Mouse (Mus musculus) liver, embryonic 14.5 days (tissue): ENCODE measurements around the gene Zfp536. TPM values are rescaled to one million over a fixed set of nuclear protein-coding genes. Genes with fewer than 3 reads are reported as not detected.

Experiments
- ATAC-seq: fragments of 200-750 bp; cut with Nextera tagmentation; 2 replicates; pipeline ENCODE4 v1.8.0; 2017; ENCODE audit warnings: moderate number of reproducible peaks, mild to moderate bottlenecking, moderate library complexity; ENCODE audit not compliant: insufficient read depth
- DNase-seq, 3 experiments: peaks; one replicate each; pipeline ENCODE4 v3.0.0-alpha.2; 2012 to 2013; ENCODE audit warnings: low read depth in 3 of 3, low spot score in 3 of 3
- H3K27ac ChIP-seq: fragments of 300-500 bp; sonication (generic); 2 replicates; pipeline ENCODE4 v1.5.1; 2014; ENCODE audit warnings: moderate library complexity, mild to moderate bottlenecking, control low read depth, inconsistent platforms
- H3K27me3 ChIP-seq: fragments of 300-500 bp; sonication (generic); 2 replicates; pipeline ENCODE4 v1.6.1; 2014; ENCODE audit warnings: mild to moderate bottlenecking, low read length, moderate library complexity; ENCODE audit not compliant: control insufficient read depth, insufficient read depth
- H3K36me3 ChIP-seq: fragments of 300-500 bp; sonication (generic); replicated peaks from 2 replicates; pipeline ENCODE4 v1.6.1; 2014; ENCODE audit warnings: low read depth; ENCODE audit not compliant: control insufficient read depth, insufficient read depth
- H3K4me1 ChIP-seq, 2 experiments: fragments of 200-500 bp in 1 of 2; fragments of 300-500 bp in 1 of 2; sonication (generic) in 1 of 2; replicated peaks; 2 replicates each; pipeline ENCODE4 v1.6.1; 2012 to 2014; ENCODE audit warnings: antibody characterized with exemption in 1 of 2, inconsistent platforms in 1 of 2, low read length in 1 of 2; ENCODE audit not compliant: control insufficient read depth in 2 of 2, insufficient read depth in 2 of 2
- H3K4me2 ChIP-seq: fragments of 300-500 bp; sonication (generic); 2 replicates; pipeline ENCODE4 v1.6.1; 2014; ENCODE audit warnings: low read depth, mild to moderate bottlenecking, control low read depth, moderate library complexity
- H3K4me3 ChIP-seq, 2 experiments: fragments of 200-500 bp in 1 of 2; fragments of 300-500 bp in 1 of 2; sonication (generic) in 1 of 2; 2 replicates each; pipeline ENCODE4 v1.5.1; 2012 to 2014; ENCODE audit warnings: low read depth in 2 of 2, low read length in 2 of 2, mild to moderate bottlenecking in 2 of 2, control low read depth in 1 of 2, inconsistent platforms in 1 of 2, moderate library complexity in 1 of 2; ENCODE audit not compliant: insufficient read depth in 1 of 2
- H3K9ac ChIP-seq: fragments of 300-500 bp; sonication (generic); replicated peaks from 2 replicates; pipeline ENCODE4 v1.6.1; 2014; ENCODE audit warnings: mild to moderate bottlenecking, control low read depth, moderate library complexity
- H3K9me3 ChIP-seq: fragments of 300-500 bp; sonication (generic); 2 replicates; pipeline ENCODE4 v1.6.1; 2016; ENCODE audit warnings: low read length, mixed read lengths; ENCODE audit not compliant: control insufficient read depth
- CTCF ChIP-seq: IDR thresholded peaks from 2 replicates; pipeline ENCODE4 v1.5.1; 2016; ENCODE audit warnings: antibody characterized with exemption, low read depth, control low read depth
- EP300 ChIP-seq: IDR thresholded peaks from 2 replicates; pipeline ENCODE4 v1.6.1; 2016; ENCODE audit warnings: antibody characterized with exemption, low read depth
- WGBS: fragments of 180-500 bp; shearing (Covaris S2); extraction: QIAGEN DNeasy Blood & Tissue Kit; methylation state at CpG from one replicate; pipeline ENCODE4 v1.1.7; 2014; ENCODE audit not compliant: insufficient replicate concordance; 5-methylcytosine and 5-hydroxymethylcytosine counted together
- polyA plus RNA-seq, 2 experiments: library from polyadenylated mRNA; depleted of rRNA in 1 of 2; stranded (reverse) in 1 of 2; unstranded in 1 of 2; fragments of >200 nt; fragmentation: Nextera tagmentation in 1 of 2; extraction: Ambion mirVana in 1 of 2; gene quantifications; 2 replicates each; pipeline versions ENCODE4 v1.2.1 to v1.2.3; 2012 to 2014

The Zfp536 gene
- polyA plus RNA-seq, 2 experiments, result not detected

GRCm38 (mm10) chr7:37426061-37426460 is 347.4 kb downstream of the Zfp536 start:
- DNase-seq, result no peak
- TF ChIP-seq EP300 (no peak), CTCF (no peak)
- ATAC-seq, result no peak
- no peak overlapping the region for H3K4me3 ChIP-seq
- H3K27ac ChIP-seq, result no peak overlapping the region
- H3K27me3 ChIP-seq, result no peaks in the 10 kb centered on the region
- H3K4me2 ChIP-seq, result no peak overlapping the region
- no peaks in the 10 kb centered on the region for H3K4me1 ChIP-seq
- H3K9me3 ChIP-seq, result no peaks in the 10 kb centered on the region
- H3K9ac ChIP-seq, result no peak overlapping the region
- H3K36me3 ChIP-seq, result no peaks in the 10 kb centered on the region

- Histone ChIP-seq H3K27ac (no peak overlapping the region), H3K9me3 (no peaks in the 10 kb centered on the region), H3K9ac (no peak overlapping the region), H3K4me3 (no peak overlapping the region), H3K27me3 (no peaks in the 10 kb centered on the region), H3K4me2 (no peak overlapping the region), H3K36me3 (no peaks in the 10 kb centered on the region), H3K4me1 (no peaks in the 10 kb centered on the region)
- ATAC-seq (no peak), DNase-seq (no peak)
- 39% methylated on average over 2 of the region's 2 CpGs for WGBS
- TF ChIP-seq CTCF (no peak), EP300 (no peak)
Observed at GRCm38 (mm10) chr7:37422966-37423365, 350.5 kb downstream of the Zfp536 start.

Other genes with a start within 250 kb of the Zfp536 start
- gene Uri1, start 249.9 kb upstream of the Zfp536 start, polyA plus RNA-seq (2012; rRNA removed), result 4.2 and 7.2 TPM in 2 replicates
- 11.9 and 13.5 TPM in 2 replicates for gene Uri1, start 249.9 kb upstream of the Zfp536 start, polyA plus RNA-seq (2014; fragmentation: Nextera tagmentation; extraction: Ambion mirVana)